Mouse (Mus musculus): ENCODE data around the gene Gm17571.

- TF ChIP-seq POLR2A (IDR thresholded peaks at IDR 0.05; ENCODE audit: borderline replicate concordance, control insufficient read depth, low read depth, low read length) (no peak), CTCF (IDR thresholded peaks at IDR 0.05; ENCODE audit: control insufficient read depth, insufficient read depth, low read length) (no peak)
Observed at GRCm38 (mm10) chr9:13483199-13484068, 36.9 kb upstream of the Gm17571 start.

Measured in bone marrow, adult 2 months (tissue).